Mouse (Mus musculus) megakaryocyte-erythroid progenitor cell, adult 5-6 weeks (primary cell): Measurements from ENCODE around the gene Zc3h12b. TPM values are rescaled to one million over a fixed set of nuclear protein-coding genes. Genes with fewer than 3 reads are reported as not detected.

Experiments used
- ATAC-seq: replicated peaks from 2 replicates; pipeline ENCODE4 v1.8.0; 2016; ENCODE audit warnings: mild to moderate bottlenecking, inconsistent platforms; ENCODE audit not compliant: severe bottlenecking, poor library complexity, low FRiP score, low TSS enrichment
- total RNA-seq, 2 experiments: library from RNA; stranded (forward) in 1 of 2; stranded (reverse) in 1 of 2; fragments of 200-1000, 215-1000 nt in 1 of 2; fragments of >200 nt in 1 of 2; fragmentation: Nextera tagmentation in 1 of 2; gene quantifications; 2 replicates each; pipeline ENCODE4 v1.2.3; 2014 to 2017

The Zc3h12b gene
- total RNA-seq, 2 experiments from 2014 or later, result 0.28 to 0.35 TPM

- no peak for ATAC-seq
Measured at GRCm38 (mm10) chrX:95969936-95970335, 258.5 kb downstream of the Zc3h12b start.

Other genes with a start within 250 kb of the Zc3h12b start
- not detected in 2 replicates for gene Asb12, start 153.7 kb upstream of the Zc3h12b start, total RNA-seq (2014; fragmentation: Nextera tagmentation)
- gene Asb12, start 153.7 kb upstream of the Zc3h12b start, total RNA-seq (2017), result not detected in 2 replicates
- not detected in 2 replicates for gene Pfn5, start 153.6 kb upstream of the Zc3h12b start, total RNA-seq (2014; fragmentation: Nextera tagmentation)
- not detected in 2 replicates for gene Pfn5, start 153.6 kb upstream of the Zc3h12b start, total RNA-seq (2017)
- gene Zc4h2, start 53.2 kb upstream of the Zc3h12b start, total RNA-seq (2014; fragmentation: Nextera tagmentation), result 3.8 and 4.6 TPM in 2 replicates
- gene Zc4h2, start 53.2 kb upstream of the Zc3h12b start, total RNA-seq (2017), result 4.6 and 13.8 TPM in 2 replicates
- gene Las1l, start 245.3 kb downstream of the Zc3h12b start, total RNA-seq (2014; fragmentation: Nextera tagmentation), result 61.4 and 74.5 TPM in 2 replicates
- gene Las1l, start 245.3 kb downstream of the Zc3h12b start, total RNA-seq (2017), result 55.7 and 66.7 TPM in 2 replicates